Mouse (Mus musculus) thymus, adult 2 months (tissue): ENCODE measurements around the gene Gnb1l.

Experiments
- CTCF ChIP-seq: fragments of 200-500 bp; IDR thresholded peaks from 2 replicates; pipeline ENCODE4 v1.5.1; 2012; ENCODE audit warnings: mild to moderate bottlenecking, control low read depth, low read length, moderate library complexity, borderline replicate concordance; ENCODE audit not compliant: control insufficient read depth, poor library complexity, insufficient read depth; ENCODE audit errors: extremely low read depth
- POLR2A ChIP-seq: fragments of 200-500 bp; IDR thresholded peaks from 2 replicates; pipeline ENCODE4 v1.6.1; 2012; ENCODE audit warnings: mild to moderate bottlenecking, low read length, control low read depth, moderate library complexity; ENCODE audit not compliant: control insufficient read depth, poor library complexity, insufficient read depth; ENCODE audit errors: extremely low read depth

- no peak for TF ChIP-seq POLR2A
- no peak for TF ChIP-seq CTCF
Measured at GRCm38 (mm10) chr16:18484794-18485435, 13.6 kb upstream of the Gnb1l start.
